Mouse (Mus musculus): ENCODE measurements around the gene Krt78. TPM values are rescaled to one million over a fixed set of nuclear protein-coding genes. Genes with fewer than 3 reads are reported as not detected.

The Krt78 gene
- total RNA-seq, 2 experiments from 2014 or later: not detected

Other genes with a start within 250 kb of the Krt78 start
- gene Krt5, start 241.4 kb downstream of the Krt78 start, total RNA-seq (2021): not detected
- gene Krt71, start 211.2 kb downstream of the Krt78 start, total RNA-seq (2021): not detected
- not detected for gene Krt72, start 167.8 kb downstream of the Krt78 start, total RNA-seq (2021)
- not detected for gene Krt73, start 151.9 kb downstream of the Krt78 start, total RNA-seq (2021)
- gene Krt2, start 136.1 kb downstream of the Krt78 start, total RNA-seq (2021): not detected
- under 1 TPM; 0.10 to 0.20 TPM for gene Krt1, start 103.5 kb downstream of the Krt78 start, total RNA-seq (2021)
- gene Krt77, start 84.6 kb downstream of the Krt78 start, total RNA-seq (2021): not detected
- gene Krt76, start 61.4 kb downstream of the Krt78 start, total RNA-seq (2021): not detected
- not detected for gene Krt4, start 29.6 kb downstream of the Krt78 start, total RNA-seq (2021)
- gene Krt79, start 14.0 kb downstream of the Krt78 start, total RNA-seq (2021): 1 to 10 TPM in 1 of 2 experiments, under 1 TPM in 1; 0.99 to 1.5 TPM
- gene Krt8, start 50.2 kb upstream of the Krt78 start, total RNA-seq (2021): 1 to 10 TPM in 1 of 2 experiments, under 1 TPM in 1; 0.46 to 1.9 TPM
- gene Krt18, start 73.9 kb upstream of the Krt78 start, total RNA-seq (2021): 1 to 10 TPM in 1 of 2 experiments, under 1 TPM in 1; 0.76 to 3.3 TPM
- gene Eif4b, start 119.5 kb upstream of the Krt78 start, total RNA-seq (2021): 100 to 1,000 TPM; 225 to 261 TPM
- 10 to 100 TPM; 68.4 to 87.6 TPM for gene Tns2, start 146.1 kb upstream of the Krt78 start, total RNA-seq (2021)
- gene Spryd3, start 181.9 kb upstream of the Krt78 start, total RNA-seq (2021): 10 to 100 TPM; 34.4 to 42.4 TPM
- 10 to 100 TPM; 43.4 to 51.3 TPM for gene Igfbp6, start 190.1 kb upstream of the Krt78 start, total RNA-seq (2021)
- gene Soat2, start 196.2 kb upstream of the Krt78 start, total RNA-seq (2021): under 1 TPM; 0.40 to 0.49 TPM
- 10 to 100 TPM; 52.6 to 66.7 TPM for gene Zfp740, start 249.0 kb upstream of the Krt78 start, total RNA-seq (2021)

All from adrenal gland, postnatal 36 days (tissue).